Mouse (Mus musculus) hindbrain, embryonic 13.5 days (tissue): Measurements from ENCODE around the gene Itgb3bp. TPM values are rescaled to one million over a fixed set of nuclear protein-coding genes. Genes with fewer than 3 reads are reported as not detected.

Experiments used
- ATAC-seq: fragments of 200-750 bp; cut with Nextera tagmentation; 2 replicates; pipeline ENCODE4 v1.8.0; 2017; ENCODE audit warnings: moderate TSS enrichment; ENCODE audit not compliant: low FRiP score
- H3K27ac ChIP-seq: fragments of 300-500 bp; sonication (generic); 2 replicates; pipeline ENCODE4 v1.5.1; 2015; ENCODE audit warnings: inconsistent platforms, mild to moderate bottlenecking, moderate library complexity
- H3K27me3 ChIP-seq: fragments of 300-500 bp; sonication (generic); 2 replicates; pipeline ENCODE4 v1.6.1; 2015; ENCODE audit warnings: mild to moderate bottlenecking, inconsistent platforms
- H3K36me3 ChIP-seq: fragments of 300-500 bp; sonication (generic); 2 replicates; pipeline ENCODE4 v1.6.1; 2015; ENCODE audit warnings: mild to moderate bottlenecking, inconsistent platforms
- H3K4me1 ChIP-seq: fragments of 300-500 bp; sonication (generic); replicated peaks from 2 replicates; pipeline ENCODE4 v1.6.1; 2015; ENCODE audit warnings: inconsistent platforms
- H3K4me2 ChIP-seq: fragments of 300-500 bp; sonication (generic); 2 replicates; pipeline ENCODE4 v1.6.1; 2015; ENCODE audit warnings: inconsistent platforms, mild to moderate bottlenecking, moderate library complexity
- H3K4me3 ChIP-seq: fragments of 300-500 bp; sonication (generic); 2 replicates; pipeline ENCODE4 v1.5.1; 2015; ENCODE audit warnings: mild to moderate bottlenecking, inconsistent platforms
- H3K9ac ChIP-seq: fragments of 300-500 bp; sonication (generic); 2 replicates; pipeline ENCODE4 v1.6.1; 2015; ENCODE audit warnings: mild to moderate bottlenecking, inconsistent platforms
- H3K9me3 ChIP-seq: fragments of 300-500 bp; sonication (generic); 2 replicates; pipeline ENCODE4 v1.6.1; 2016; ENCODE audit warnings: inconsistent platforms
- WGBS: fragments of 180-500 bp; shearing (Covaris S2); methylation state at CpG from one replicate; pipeline ENCODE4 v1.1.7; 2015; 5-methylcytosine and 5-hydroxymethylcytosine counted together
- polyA plus RNA-seq: library from polyadenylated mRNA; unstranded; fragments of >200 nt; fragmentation: Nextera tagmentation; extraction: Ambion mirVana; gene quantifications from 2 replicates; pipeline ENCODE4 v1.2.1, GENCODE M21; 2015

Gene Itgb3bp
- polyA plus RNA-seq, 1 experiment from 2014 or later = 18.5 TPM

- 94% methylated on average over 6 of the region's 6 CpGs for WGBS
- ATAC-seq = no peak
These were observed 137.2 kb downstream of the Itgb3bp start for GRCm38 (mm10) chr4:99792365-99792764.

GRCm38 (mm10) chr4:99773041-99773440, 156.6 kb downstream of the Itgb3bp start:
- Histone ChIP-seq H3K4me1 (no peaks in the 10 kb centered on the region), H3K4me2 (no peak overlapping the region), H3K9me3 (no peaks in the 10 kb centered on the region), H3K4me3 (no peak overlapping the region), H3K36me3 (no peaks in the 10 kb centered on the region), H3K27ac (no peak overlapping the region), H3K9ac (no peak overlapping the region), H3K27me3 (no peaks in the 10 kb centered on the region)
- no peak for ATAC-seq
- WGBS = 56% methylated on average over 1 of the region's 1 CpGs

More at GRCm38 (mm10) chr4:99792365-99792764, 137.2 kb downstream of the Itgb3bp start:
- Histone ChIP-seq H3K9me3 (peaks cover 6% of the 10 kb centered on the region; the same call in 1 of the 2 replicates), H3K27ac (no peak overlapping the region), H3K4me1 (no peaks in the 10 kb centered on the region), H3K36me3 (peaks cover 9% of the 10 kb centered on the region; the same call in 1 of the 2 replicates), H3K4me2 (no peak overlapping the region), H3K4me3 (no peak overlapping the region), H3K9ac (no peak overlapping the region), H3K27me3 (no peaks in the 10 kb centered on the region)

GRCm38 (mm10) chr4:99770555-99770954, 159.1 kb downstream of the Itgb3bp start:
- Histone ChIP-seq H3K27me3 (no peaks in the 10 kb centered on the region), H3K27ac (no peak overlapping the region), H3K4me2 (no peak overlapping the region), H3K9ac (no peak overlapping the region), H3K4me1 (no peaks in the 10 kb centered on the region), H3K9me3 (no peaks in the 10 kb centered on the region), H3K36me3 (no peaks in the 10 kb centered on the region), H3K4me3 (no peak overlapping the region)
- WGBS = 90% methylated on average over 5 of the region's 5 CpGs
- ATAC-seq = no peak

GRCm38 (mm10) chr4:99766753-99767152, 162.9 kb downstream of the Itgb3bp start:
- ATAC-seq = peak; percentile 65; the same call in 1 of the 2 replicates
- Histone ChIP-seq H3K36me3 (no peaks in the 10 kb centered on the region), H3K27me3 (no peaks in the 10 kb centered on the region), H3K9me3 (no peaks in the 10 kb centered on the region), H3K4me1 (no peaks in the 10 kb centered on the region), H3K27ac (no peak overlapping the region), H3K9ac (no peak overlapping the region), H3K4me3 (no peak overlapping the region), H3K4me2 (no peak overlapping the region)
- 48% methylated on average over 1 of the region's 1 CpGs for WGBS

GRCm38 (mm10) chr4:99766303-99766702, 163.3 kb downstream of the Itgb3bp start:
- Histone ChIP-seq H3K36me3 (no peaks in the 10 kb centered on the region), H3K27ac (no peak overlapping the region), H3K9ac (no peak overlapping the region), H3K4me1 (no peaks in the 10 kb centered on the region), H3K27me3 (no peaks in the 10 kb centered on the region), H3K4me3 (no peak overlapping the region), H3K9me3 (no peaks in the 10 kb centered on the region), H3K4me2 (no peak overlapping the region)
- no peak for ATAC-seq
- WGBS = 83% methylated on average over 5 of the region's 5 CpGs

GRCm38 (mm10) chr4:99752426-99752825, 177.2 kb downstream of the Itgb3bp start:
- peaks cover 9% of the 10 kb centered on the region for H3K36me3 ChIP-seq
- WGBS = 90% methylated on average over 5 of the region's 5 CpGs
- no peak for ATAC-seq

GRCm38 (mm10) chr4:99739836-99740235, 189.8 kb downstream of the Itgb3bp start:
- no peak overlapping the region for H3K4me2 ChIP-seq
- 51% methylated on average over 7 of the region's 7 CpGs for WGBS
- H3K4me1 ChIP-seq = no peaks in the 10 kb centered on the region
- no peak overlapping the region for H3K27ac ChIP-seq
- no peak for ATAC-seq
- no peaks in the 10 kb centered on the region for H3K9me3 ChIP-seq
- H3K4me3 ChIP-seq = no peak overlapping the region
- H3K36me3 ChIP-seq = no peaks in the 10 kb centered on the region
- no peak overlapping the region for H3K9ac ChIP-seq
- H3K27me3 ChIP-seq = no peaks in the 10 kb centered on the region

More at GRCm38 (mm10) chr4:99752426-99752825, 177.2 kb downstream of the Itgb3bp start:
- H3K9me3 ChIP-seq = no peaks in the 10 kb centered on the region
- no peak overlapping the region for H3K9ac ChIP-seq
- H3K27me3 ChIP-seq = no peaks in the 10 kb centered on the region
- no peaks in the 10 kb centered on the region for H3K4me1 ChIP-seq
- H3K27ac ChIP-seq = no peak overlapping the region
- H3K4me2 ChIP-seq = no peak overlapping the region
- H3K4me3 ChIP-seq = no peak overlapping the region

GRCm38 (mm10) chr4:99725914-99726451, 203.6 kb downstream of the Itgb3bp start:
- H3K27me3 ChIP-seq = no peaks in the 10 kb centered on the region
- no peak overlapping the region for H3K27ac ChIP-seq
- H3K4me3 ChIP-seq = no peak overlapping the region
- WGBS = 97% methylated on average over 8 of the region's 8 CpGs
- H3K36me3 ChIP-seq = peaks cover 44% of the 10 kb centered on the region
- no peak overlapping the region for H3K9ac ChIP-seq
- peaks cover 9% of the 10 kb centered on the region; the same call in 1 of the 2 replicates for H3K9me3 ChIP-seq
- H3K4me1 ChIP-seq = no peaks in the 10 kb centered on the region
- no peak overlapping the region for H3K4me2 ChIP-seq
- no peak for ATAC-seq

- Histone ChIP-seq H3K9ac (no peak overlapping the region), H3K4me2 (no peak overlapping the region), H3K4me1 (no peaks in the 10 kb centered on the region), H3K27me3 (no peaks in the 10 kb centered on the region), H3K9me3 (no peaks in the 10 kb centered on the region), H3K4me3 (no peak overlapping the region), H3K36me3 (peaks cover 33% of the 10 kb centered on the region), H3K27ac (no peak overlapping the region)
- no peak for ATAC-seq
- WGBS = 94% methylated on average over 4 of the region's 4 CpGs
These were observed 205.3 kb downstream of the Itgb3bp start for GRCm38 (mm10) chr4:99724331-99724730.

- H3K9ac ChIP-seq = no peak overlapping the region
- H3K27me3 ChIP-seq = no peaks in the 10 kb centered on the region
- H3K36me3 ChIP-seq = peaks cover 5% of the 10 kb centered on the region; the same call in 1 of the 2 replicates
- no peak overlapping the region for H3K4me2 ChIP-seq
- H3K4me1 ChIP-seq = peaks cover 5% of the 10 kb centered on the region; the same call in 1 of the 2 replicates
- no peak overlapping the region for H3K27ac ChIP-seq
- WGBS = 83% methylated on average over 4 of the region's 4 CpGs
- H3K9me3 ChIP-seq = no peaks in the 10 kb centered on the region
- ATAC-seq = no peak
- H3K4me3 ChIP-seq = no peak overlapping the region
These were observed 211.7 kb downstream of the Itgb3bp start for GRCm38 (mm10) chr4:99717905-99718304.

- peaks cover 5% of the 10 kb centered on the region; the same call in 1 of the 2 replicates for H3K36me3 ChIP-seq
- H3K27ac ChIP-seq = peak overlapping the region; percentile 76
- H3K9ac ChIP-seq = peak overlapping the region; percentile 89
- H3K4me1 ChIP-seq = peaks cover 5% of the 10 kb centered on the region; the same call in 1 of the 2 replicates
- 29% methylated on average over 25 of the region's 25 CpGs for WGBS
- peak overlapping the region; percentile 76 for H3K4me2 ChIP-seq
- no peaks in the 10 kb centered on the region for H3K27me3 ChIP-seq
- H3K4me3 ChIP-seq = peak overlapping the region; percentile 70
- no peaks in the 10 kb centered on the region for H3K9me3 ChIP-seq
- no peak; the same call in 1 of the 2 replicates for ATAC-seq
These were observed 213.7 kb downstream of the Itgb3bp start for GRCm38 (mm10) chr4:99715783-99716416.
